ENCODE assay signal across 7 mouse cellular contexts in the genomic region with DNA sequence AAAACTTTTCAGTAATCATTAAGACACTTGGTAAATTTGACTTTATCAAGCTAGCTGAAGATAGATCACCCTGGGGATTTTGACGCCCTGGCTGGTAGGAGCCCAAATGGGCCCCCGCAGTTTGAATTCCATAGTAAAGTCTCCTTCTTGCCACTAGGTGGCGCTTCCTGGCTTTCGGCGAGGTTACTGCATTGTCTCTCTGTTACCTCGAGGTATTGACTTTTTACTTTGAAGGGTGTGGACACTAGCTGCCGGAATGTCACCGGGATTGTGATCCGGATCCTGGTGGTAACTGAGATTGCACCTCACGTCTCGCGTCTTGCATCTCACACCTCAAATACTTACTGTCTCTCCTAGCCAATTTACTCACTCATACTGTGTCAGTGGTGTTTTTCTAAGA. TPM values are rescaled to one million over a fixed set of nuclear protein-coding genes. Genes with fewer than 3 reads are reported as not detected.
DNase-seq lines count a peak whose midpoint lies in the region; ATAC-seq and TF ChIP-seq lines count a peak whose summit lies in the region.

No protein-coding gene starts in this region.

- H3K4me3 ChIP-seq in intestine, postnatal 0 days (ENCODE audit: low read depth, low read length) = no peak overlapping the region
- no peak overlapping the region for H3K4me3 ChIP-seq in lung, adult 2 months (replicated peaks; ENCODE audit: extremely low read depth, low read depth, low read length)
- H3K4me3 ChIP-seq in neural tube, embryonic 13.5 days = no peak overlapping the region

- no peaks in the 10 kb centered on the region for H3K36me3 ChIP-seq in intestine, postnatal 0 days (ENCODE audit: control insufficient read depth, insufficient read depth)
- H3K36me3 ChIP-seq in neural tube, embryonic 13.5 days = no peaks in the 10 kb centered on the region

- no peaks in the 10 kb centered on the region for H3K27me3 ChIP-seq in intestine, postnatal 0 days (replicated peaks; ENCODE audit: control insufficient read depth, insufficient read depth, low read length)
- no peaks in the 10 kb centered on the region for H3K27me3 ChIP-seq in neural tube, embryonic 13.5 days

- H3K27ac ChIP-seq in intestine, postnatal 0 days (ENCODE audit: low read depth, low read length) = no peak overlapping the region
- no peak overlapping the region for H3K27ac ChIP-seq in neural tube, embryonic 13.5 days (replicated peaks)

- 0 out of 2 replicates have a peak overlapping the region, but pooled peaks have one; percentile 41 for H3K4me2 ChIP-seq in intestine, postnatal 0 days (replicated peaks; ENCODE audit: low read depth)
- H3K4me2 ChIP-seq in neural tube, embryonic 13.5 days = no peak overlapping the region

- no peaks in the 10 kb centered on the region for H3K4me1 ChIP-seq in intestine, postnatal 0 days (replicated peaks; ENCODE audit: control insufficient read depth, insufficient read depth, low read length)
- H3K4me1 ChIP-seq in lung, adult 2 months (ENCODE audit: control insufficient read depth, insufficient read depth, low read length) = peaks cover 4% of the 10 kb centered on the region
- H3K4me1 ChIP-seq in neural tube, embryonic 13.5 days (replicated peaks) = peaks cover 12% of the 10 kb centered on the region

- ATAC-seq in CD4-positive, CD25-positive, alpha-beta regulatory T cell, adult 4 months = peak; percentile 96
- ATAC-seq in intestine, postnatal 0 days = peak; percentile 47
- ATAC-seq in neural tube, embryonic 13.5 days (ENCODE audit: low read depth) = peak; percentile 57; the same call in 1 of the 2 replicates

- DNase-seq in Muller cell, postnatal 12 days (ENCODE audit: inconsistent ontology term) = peak; percentile 54
- peak; percentile 60 to 73 for DNase-seq in cerebellum, postnatal 25 days
- DNase-seq in heart, adult 11 months = peak; percentile 94
- peak; percentile 42 for DNase-seq in lung, adult 2 months

- TF ChIP-seq CTCF in intestine, postnatal 0 days (IDR thresholded peaks at IDR 0.05; ENCODE audit: low read depth) = peak; percentile 85
- peak; percentile 65 for TF ChIP-seq CTCF in lung, adult 2 months (IDR thresholded peaks at IDR 0.05; ENCODE audit: insufficient read depth, low read length)

- no peak for TF ChIP-seq POLR2A in lung, adult 2 months (IDR thresholded peaks at IDR 0.05; ENCODE audit: borderline replicate concordance, extremely low read depth, low read depth, low read length)

- H3K9ac ChIP-seq in intestine, postnatal 0 days (ENCODE audit: low read depth, low read length) = no peak overlapping the region
- no peak overlapping the region for H3K9ac ChIP-seq in neural tube, embryonic 13.5 days

- WGBS in intestine, postnatal 0 days = 4% methylated on average over 12 of the region's 12 CpGs
- WGBS in lung, adult 2 months = 3% methylated on average over 12 of the region's 12 CpGs
- 7% methylated on average over 12 of the region's 12 CpGs for WGBS in neural tube, embryonic 13.5 days

- no peaks in the 10 kb centered on the region for H3K9me3 ChIP-seq in intestine, postnatal 0 days (ENCODE audit: control insufficient read depth)
- H3K9me3 ChIP-seq in neural tube, embryonic 13.5 days = no peaks in the 10 kb centered on the region

RNA-seq across cellular contexts. Expression of a gene that starts 22.6 kb away (rescaled TPM):
- polyA plus RNA-seq in CD4-positive, CD25-positive, alpha-beta regulatory T cell, adult 4 months (2017; shearing (Covaris generic)) = 10 to 100 TPM in 1 of 2 experiments, 1 to 10 TPM in 1; 9.8 to 10.8 TPM
- 9.6 and 10.1 TPM in 2 replicates for polyA plus RNA-seq in intestine, postnatal 0 days (2015; fragmentation: Nextera tagmentation; extraction: Ambion mirVana)
- 21.9 and 35.1 TPM in 2 replicates for polyA plus RNA-seq in lung, adult 2 months (2012; rRNA removed)
- 17.4 and 19.5 TPM in 2 replicates for polyA plus RNA-seq in neural tube, embryonic 13.5 days (2015; fragmentation: Nextera tagmentation; extraction: Ambion mirVana)

RNA-seq across cellular contexts. Expression of a gene that starts 23.3 kb away (rescaled TPM):
- 10 to 100 TPM; 11.5 to 19.9 TPM for polyA plus RNA-seq in CD4-positive, CD25-positive, alpha-beta regulatory T cell, adult 4 months (2017; shearing (Covaris generic))
- 12.4 and 14.7 TPM in 2 replicates for polyA plus RNA-seq in intestine, postnatal 0 days (2015; fragmentation: Nextera tagmentation; extraction: Ambion mirVana)
- 3.0 and 4.2 TPM in 2 replicates for polyA plus RNA-seq in lung, adult 2 months (2012; rRNA removed)
- 10.0 and 10.5 TPM in 2 replicates for polyA plus RNA-seq in neural tube, embryonic 13.5 days (2015; fragmentation: Nextera tagmentation; extraction: Ambion mirVana)

Comparison
In these comparisons a context has a peak if more than half of its experiments do, and no peak if none do; other contexts are left out.
1. DNase-seq: peak in every context shown above with its lines; median percentile 94 in heart, adult 11 months; 66 in cerebellum, postnatal 25 days; 54 in Muller cell, postnatal 12 days; 42 in lung, adult 2 months.